Mouse (Mus musculus) mouse trophoblast stem cell (cell line): ENCODE data around the gene D430042O09Rik.

Experiments used
- in situ Hi-C, 2 experiments: fragments of 300-500 bp; cut with MseI, MboI; formaldehyde crosslinking; loops; 2 replicates in 1 of 2; 3 replicates in 1 of 2; pipeline ENCODE4 v1.15.1; 2025

Gene D430042O09Rik

GRCm38 (mm10) chr7:125740521-125740920 is 32.8 kb downstream of the D430042O09Rik start:
- in situ Hi-C loops, result no loop called here

GRCm38 (mm10) chr7:125741271-125741703 is 33.6 kb downstream of the D430042O09Rik start:
- in situ Hi-C loops, result no loop called here

- in situ Hi-C loops, result no loop called here
These were observed 37.1 kb downstream of the D430042O09Rik start for GRCm38 (mm10) chr7:125744774-125745173.

- in situ Hi-C loops, result no loop called here
These were observed 39.1 kb downstream of the D430042O09Rik start for GRCm38 (mm10) chr7:125746621-125747315.

GRCm38 (mm10) chr7:125747316-125747690 is 39.6 kb downstream of the D430042O09Rik start:
- in situ Hi-C loops, result no loop called here

- in situ Hi-C loops, result no loop called here
These were observed 40.5 kb downstream of the D430042O09Rik start for GRCm38 (mm10) chr7:125748186-125748585.

GRCm38 (mm10) chr7:125752699-125753325 is 45.1 kb downstream of the D430042O09Rik start:
- in situ Hi-C loops, result loop anchor here in 1 of 2 experiments (25.0 kb wide), 1 partner anchor 334 kb away; the partner anchor contains the start of gene Gsg1l

GRCm38 (mm10) chr7:125753326-125753715 is 45.6 kb downstream of the D430042O09Rik start:
- in situ Hi-C loops, result loop anchor here in 1 of 2 experiments (25.0 kb wide), 1 partner anchor 334 kb away; the partner anchor contains the start of gene Gsg1l

- in situ Hi-C loops, result loop anchor here in 1 of 2 experiments (25.0 kb wide), 1 partner anchor 330 kb away; the partner anchor contains the start of gene Gsg1l
These were observed 49.1 kb downstream of the D430042O09Rik start for GRCm38 (mm10) chr7:125756806-125757205.

- in situ Hi-C loops, result loop anchor here in 1 of 2 experiments (25.0 kb wide), 1 partner anchor 329 kb away; the partner anchor contains the start of gene Gsg1l
These were observed 50.4 kb downstream of the D430042O09Rik start for GRCm38 (mm10) chr7:125757896-125758623.

- in situ Hi-C loops, result loop anchor here in 1 of 2 experiments (25.0 kb wide), 1 partner anchor 325 kb away; the partner anchor contains the start of gene Gsg1l
These were observed 54.6 kb downstream of the D430042O09Rik start for GRCm38 (mm10) chr7:125762289-125762688.

GRCm38 (mm10) chr7:125762883-125763830 is 55.5 kb downstream of the D430042O09Rik start:
- in situ Hi-C loops, result loop anchor here in 1 of 2 experiments (25.0 kb wide), 1 partner anchor 324 kb away; the partner anchor contains the start of gene Gsg1l

- in situ Hi-C loops, result loop anchor here in 1 of 2 experiments (25.0 kb wide), 1 partner anchor 323 kb away; the partner anchor contains the start of gene Gsg1l
These were observed 56.7 kb downstream of the D430042O09Rik start for GRCm38 (mm10) chr7:125764373-125764772.

GRCm38 (mm10) chr7:125766976-125767831 is 59.5 kb downstream of the D430042O09Rik start:
- in situ Hi-C loops, result loop anchor here in 1 of 2 experiments (25.0 kb wide), 1 partner anchor 320 kb away; the partner anchor contains the start of gene Gsg1l

GRCm38 (mm10) chr7:125772961-125773571 is 65.4 kb downstream of the D430042O09Rik start:
- in situ Hi-C loops, result loop anchor here in 1 of 2 experiments (25.0 kb wide), 1 partner anchor 314 kb away; the partner anchor contains the start of gene Gsg1l

GRCm38 (mm10) chr7:125783206-125783605 is 75.5 kb downstream of the D430042O09Rik start:
- in situ Hi-C loops, result no loop called here

GRCm38 (mm10) chr7:125786105-125786504 is 78.4 kb downstream of the D430042O09Rik start:
- in situ Hi-C loops, result no loop called here

GRCm38 (mm10) chr7:125787046-125787445 is 79.4 kb downstream of the D430042O09Rik start:
- in situ Hi-C loops, result no loop called here

GRCm38 (mm10) chr7:125790039-125790438 is 82.4 kb downstream of the D430042O09Rik start:
- in situ Hi-C loops, result no loop called here
